Mouse (Mus musculus) cerebellum, adult 11 months (tissue): ENCODE measurements at regions not wholly inside any gene's neighbourhood (a gene's known extent, or its start where the extent isn't known, plus 50 kb on each side); places are given as distances from the start of the nearest gene placed in this dataset.

Experiments used
- DNase-seq: peaks from one replicate; pipeline ENCODE4 v3.0.0; 2022

- DNase-seq, result no peak
Measured at GRCm38 (mm10) chr9:43636372-43636965, 107.3 kb upstream of the Nectin1 start.

- no peak for DNase-seq
Measured at GRCm38 (mm10) chr9:43658186-43658585, 85.6 kb upstream of the Nectin1 start.

DNA sequence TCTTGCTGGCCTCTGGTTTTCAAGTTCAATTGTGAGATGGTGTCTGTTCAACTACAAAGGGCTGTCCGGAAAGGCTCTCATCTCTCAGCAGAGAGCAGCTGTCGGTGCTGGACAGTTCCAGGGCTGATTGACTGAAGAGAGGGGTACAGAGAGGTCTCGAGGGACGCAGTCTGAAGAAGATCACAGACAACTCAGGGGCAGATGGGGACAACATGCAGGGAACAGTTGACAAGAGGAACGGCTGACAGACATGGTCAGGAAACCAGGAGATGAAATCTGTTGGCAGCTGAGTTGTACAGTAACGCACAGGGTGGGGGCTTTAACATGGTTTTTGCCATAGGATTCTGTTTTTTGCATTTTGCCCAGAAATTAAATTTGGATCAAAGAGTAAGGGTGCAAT is 84.5 kb upstream of the Nectin1 start:
- DNase-seq, result no peak

GRCm38 (mm10) chr9:43660151-43660550 is 83.6 kb upstream of the Nectin1 start:
- DNase-seq, result peak; percentile 26

- DNase-seq, result no peak
Measured at GRCm38 (mm10) chr9:43660896-43661563, 82.8 kb upstream of the Nectin1 start.

GRCm38 (mm10) chr9:43661646-43662045 is 82.1 kb upstream of the Nectin1 start:
- no peak for DNase-seq

DNA sequence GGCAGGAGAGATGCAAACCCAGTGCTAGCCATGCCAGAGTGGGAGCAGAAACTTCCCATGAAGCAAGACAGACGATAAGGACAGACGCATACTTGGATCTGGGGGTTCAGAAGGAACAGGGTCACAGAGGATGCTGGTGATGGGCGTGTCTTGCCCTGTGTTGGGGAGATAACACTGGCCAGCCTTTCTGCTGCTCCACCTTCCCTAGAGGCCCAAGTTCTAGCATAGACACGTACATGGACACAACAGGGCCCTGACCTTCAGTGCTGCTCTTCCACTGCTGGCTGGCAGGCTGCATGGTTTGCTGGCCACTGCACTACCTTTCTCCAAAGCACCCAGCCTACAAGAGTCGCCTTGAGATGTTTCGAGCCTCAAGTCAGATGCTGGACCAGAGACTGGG is 76.4 kb upstream of the Nectin1 start:
- no peak for DNase-seq

- DNase-seq, result no peak
Measured at GRCm38 (mm10) chr9:43667974-43668373, 75.8 kb upstream of the Nectin1 start.

GRCm38 (mm10) chr9:43668731-43669130 is 75.1 kb upstream of the Nectin1 start:
- no peak for DNase-seq

DNA sequence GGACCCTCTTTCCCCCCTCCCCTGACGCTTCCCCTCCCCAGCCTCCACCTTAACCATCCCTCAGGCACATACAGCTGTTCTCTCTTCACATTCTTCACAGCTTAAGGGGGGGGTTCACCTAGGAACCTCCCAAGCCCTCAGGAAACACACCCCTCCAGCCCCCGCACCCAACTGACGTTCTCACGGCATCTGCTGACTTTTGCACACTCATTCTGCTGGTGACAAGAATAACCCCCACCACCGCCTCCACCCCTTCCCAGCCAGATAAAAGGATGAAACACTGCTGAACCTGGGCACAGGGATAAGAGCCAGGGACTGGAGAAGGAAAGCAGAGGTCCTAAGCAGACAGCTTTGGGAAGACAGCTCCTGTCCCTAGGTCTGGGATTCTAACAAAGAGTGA is 73.2 kb upstream of the Nectin1 start:
- DNase-seq, result no peak

DNA sequence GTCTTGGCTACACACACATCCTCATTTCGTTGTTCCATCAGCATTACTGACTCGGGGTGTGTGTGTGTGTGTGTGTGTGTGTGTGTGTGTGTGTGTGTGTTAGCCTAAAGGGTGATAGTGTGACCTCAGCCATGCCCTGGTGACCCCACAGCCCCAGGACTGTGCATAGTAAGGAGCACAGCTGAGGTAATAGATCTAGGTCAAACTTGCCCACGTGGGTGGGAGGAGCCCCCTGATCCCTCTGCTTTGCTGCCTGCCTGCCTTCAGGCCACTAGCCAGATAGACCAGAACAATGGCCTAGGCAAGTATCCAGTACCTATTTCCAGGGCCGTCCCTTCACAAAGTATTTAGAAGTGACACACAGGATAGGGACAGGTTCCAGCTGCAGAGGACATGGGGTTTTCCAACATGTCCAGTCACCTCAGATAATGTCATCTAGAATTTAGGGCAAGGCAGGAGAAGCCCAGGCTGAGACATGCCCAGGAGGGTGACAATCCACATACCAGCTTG is 70.6 kb upstream of the Nectin1 start:
- no peak for DNase-seq

GRCm38 (mm10) chr9:43674321-43674720 is 69.5 kb upstream of the Nectin1 start:
- DNase-seq, result no peak

DNA sequence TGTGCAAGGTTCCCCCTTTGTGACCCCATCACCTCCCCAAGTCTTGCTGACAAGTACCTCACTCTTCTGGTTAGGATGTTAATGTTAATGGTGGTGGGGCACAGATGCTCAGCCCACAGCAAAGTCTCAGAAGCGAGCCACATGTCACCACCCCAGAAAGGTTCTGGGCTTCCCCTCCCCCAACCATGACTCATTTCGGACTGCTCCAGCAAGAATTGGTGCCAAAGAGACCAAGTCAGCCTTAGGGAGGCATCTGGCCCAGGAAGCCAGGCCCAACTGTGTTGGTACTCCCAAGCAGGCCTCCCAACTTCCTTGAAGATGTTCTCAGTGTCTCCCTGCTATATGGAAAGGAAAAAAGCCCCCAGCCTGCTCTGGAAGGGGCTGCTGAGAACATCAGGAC is 67.8 kb upstream of the Nectin1 start:
- DNase-seq, result no peak

DNA sequence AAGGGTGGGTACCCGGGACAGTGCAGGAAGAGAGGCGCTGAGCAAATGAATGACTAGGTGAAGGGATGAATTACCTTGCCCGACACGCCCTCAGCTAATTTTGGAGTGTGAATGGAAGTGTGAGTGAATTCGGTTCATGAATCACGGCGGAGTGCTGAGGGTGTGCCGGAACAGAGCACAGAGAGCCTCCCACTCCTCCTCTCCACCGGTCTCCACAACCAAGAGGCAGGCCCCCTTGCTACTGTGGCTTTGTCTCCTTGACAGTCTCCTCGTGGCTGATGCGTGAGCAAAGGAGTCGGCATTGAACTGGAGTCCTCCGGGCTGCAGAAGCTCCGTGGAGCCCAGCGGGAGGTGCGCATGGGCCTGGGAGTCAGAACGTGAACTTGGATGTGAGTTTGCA is 64.5 kb upstream of the Nectin1 start:
- DNase-seq, result no peak

GRCm38 (mm10) chr9:43681317-43681716 is 62.5 kb upstream of the Nectin1 start:
- no peak for DNase-seq

GRCm38 (mm10) chr9:43682102-43682501 is 61.7 kb upstream of the Nectin1 start:
- DNase-seq, result no peak

DNA sequence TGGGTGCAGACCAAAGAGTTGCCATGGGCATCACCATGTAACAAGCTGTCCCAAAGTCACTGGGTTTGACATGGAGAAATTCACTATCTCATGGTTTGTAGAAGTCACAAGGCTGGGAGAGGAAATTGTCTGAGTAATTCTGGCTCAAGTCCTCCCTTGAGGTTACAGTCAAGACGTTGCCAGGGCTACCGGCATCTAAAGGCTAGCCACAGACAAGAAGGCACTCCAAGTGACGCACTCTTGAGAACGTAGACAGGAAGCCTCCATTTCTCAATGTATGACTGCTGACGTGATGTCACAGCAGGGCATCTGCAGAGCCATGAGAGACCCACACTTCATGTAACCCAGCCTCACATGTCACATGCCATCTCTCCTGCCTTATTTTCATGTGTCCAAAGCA is 59.2 kb upstream of the Nectin1 start:
- no peak for DNase-seq

GRCm38 (mm10) chr9:43692015-43692414 is 51.8 kb upstream of the Nectin1 start:
- no peak for DNase-seq

DNA sequence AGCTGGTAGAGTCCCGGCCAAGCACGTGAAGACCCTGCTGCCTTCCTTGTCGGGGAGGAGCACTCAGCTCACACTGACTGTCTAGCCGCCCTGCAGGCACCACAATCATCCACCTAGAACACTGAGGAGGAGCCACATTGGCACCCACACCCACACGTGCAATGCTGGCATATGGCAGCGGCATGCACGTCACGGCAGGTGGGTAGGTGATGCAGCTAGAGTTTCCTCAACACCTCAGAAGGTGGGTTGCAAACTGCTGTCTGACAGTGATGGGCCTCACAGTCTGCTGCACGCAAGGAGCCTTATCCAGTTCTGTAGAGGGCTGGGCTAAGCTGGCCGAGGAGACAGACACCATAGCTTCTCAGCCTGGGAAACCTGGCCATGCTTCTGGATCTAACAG is 51.2 kb upstream of the Nectin1 start:
- DNase-seq, result no peak
